Mouse (Mus musculus) midbrain, embryonic 15.5 days (tissue): Measurements from ENCODE around the gene Kpna6. TPM values are rescaled to one million over a fixed set of nuclear protein-coding genes. Genes with fewer than 3 reads are reported as not detected.

ENCODE experiments used
- ATAC-seq: fragments of 200-750 bp; cut with Nextera tagmentation; replicated peaks from 2 replicates; pipeline ENCODE4 v1.8.0; 2017; ENCODE audit warnings: moderate TSS enrichment
- H3K27ac ChIP-seq: fragments of 300-500 bp; sonication (generic); 2 replicates; pipeline ENCODE4 v1.5.1; 2015; ENCODE audit warnings: mild to moderate bottlenecking, inconsistent platforms
- H3K27me3 ChIP-seq: fragments of 300-500 bp; sonication (generic); replicated peaks from 2 replicates; pipeline ENCODE4 v1.6.1; 2015; ENCODE audit warnings: inconsistent platforms
- H3K36me3 ChIP-seq: fragments of 300-500 bp; sonication (generic); replicated peaks from 2 replicates; pipeline ENCODE4 v1.6.1; 2015; ENCODE audit warnings: inconsistent platforms
- H3K4me1 ChIP-seq: fragments of 300-500 bp; sonication (generic); 2 replicates; pipeline ENCODE4 v1.6.1; 2015; ENCODE audit warnings: inconsistent platforms
- H3K4me2 ChIP-seq: fragments of 300-500 bp; sonication (generic); 2 replicates; pipeline ENCODE4 v1.6.1; 2015; ENCODE audit warnings: inconsistent platforms, mild to moderate bottlenecking, moderate library complexity
- H3K4me3 ChIP-seq: fragments of 300-500 bp; sonication (generic); 2 replicates; pipeline ENCODE4 v1.5.1; 2015; ENCODE audit warnings: mild to moderate bottlenecking, inconsistent platforms
- H3K9ac ChIP-seq: fragments of 300-500 bp; sonication (generic); 2 replicates; pipeline ENCODE4 v1.6.1; 2015; ENCODE audit warnings: mild to moderate bottlenecking, inconsistent platforms
- H3K9me3 ChIP-seq: fragments of 300-500 bp; sonication (generic); 2 replicates; pipeline ENCODE4 v1.6.1; 2016; ENCODE audit warnings: inconsistent platforms
- WGBS: fragments of 180-500 bp; shearing (Covaris S2); methylation state at CpG from one replicate; pipeline ENCODE4 v1.1.7; 2015; ENCODE audit warnings: mixed read lengths; 5-methylcytosine and 5-hydroxymethylcytosine counted together
- microRNA-seq: library from miRNA; unstranded; fragments of <30 nt; microRNA quantifications from one replicate; pipeline ENCODE4, GENCODE M21; 2016
- polyA plus RNA-seq: library from polyadenylated mRNA; unstranded; fragments of >200 nt; fragmentation: Nextera tagmentation; extraction: Ambion mirVana; gene quantifications from 2 replicates; pipeline ENCODE4 v1.2.1, GENCODE M21; 2015

Gene Kpna6
- polyA plus RNA-seq, 1 experiment from 2014 or later = 19.5 TPM

GRCm38 (mm10) chr4:129610472-129610871 is 62.1 kb downstream of the Kpna6 start:
- ATAC-seq = no peak
- Histone ChIP-seq H3K4me1 (peaks cover 6% of the 10 kb centered on the region; the same call in 1 of the 2 replicates), H3K4me2 (no peak overlapping the region), H3K9me3 (no peaks in the 10 kb centered on the region), H3K36me3 (peaks cover 10% of the 10 kb centered on the region), H3K27me3 (no peaks in the 10 kb centered on the region), H3K4me3 (no peak overlapping the region), H3K27ac (no peak overlapping the region), H3K9ac (no peak overlapping the region)
- 73% methylated on average over 4 of the region's 4 CpGs for WGBS

- no peaks in the 10 kb centered on the region for H3K9me3 ChIP-seq
- no peaks in the 10 kb centered on the region for H3K27me3 ChIP-seq
- ATAC-seq = no peak
- 88% methylated on average over 4 of the region's 4 CpGs for WGBS
- H3K4me3 ChIP-seq = no peak overlapping the region
- no peak overlapping the region for H3K4me2 ChIP-seq
- peaks cover 6% of the 10 kb centered on the region; the same call in 1 of the 2 replicates for H3K4me1 ChIP-seq
- no peak overlapping the region for H3K9ac ChIP-seq
- H3K36me3 ChIP-seq = peaks cover 13% of the 10 kb centered on the region
- H3K27ac ChIP-seq = no peak overlapping the region
Observed at GRCm38 (mm10) chr4:129610026-129610425, 62.5 kb downstream of the Kpna6 start.

- ATAC-seq = no peak
- peaks cover 18% of the 10 kb centered on the region for H3K36me3 ChIP-seq
Observed at GRCm38 (mm10) chr4:129609139-129609631, 63.4 kb downstream of the Kpna6 start.

GRCm38 (mm10) chr4:129608426-129609025 is 64.0 kb downstream of the Kpna6 start:
- WGBS = 40% methylated on average over 7 of the region's 7 CpGs
- Histone ChIP-seq H3K4me3 (no peak overlapping the region), H3K4me1 (peaks cover 6% of the 10 kb centered on the region; the same call in 1 of the 2 replicates), H3K27ac (peak overlapping the region; percentile 72), H3K36me3 (peaks cover 18% of the 10 kb centered on the region), H3K9me3 (no peaks in the 10 kb centered on the region), H3K27me3 (no peaks in the 10 kb centered on the region), H3K4me2 (no peak overlapping the region), H3K9ac (0 out of 2 replicates have a peak overlapping the region, but pooled peaks have one; percentile 14)
- ATAC-seq = peak; percentile 78

More at GRCm38 (mm10) chr4:129609139-129609631, 63.4 kb downstream of the Kpna6 start:
- H3K27me3 ChIP-seq = no peaks in the 10 kb centered on the region
- no peak overlapping the region for H3K4me3 ChIP-seq
- no peak overlapping the region for H3K9ac ChIP-seq
- H3K4me1 ChIP-seq = peaks cover 6% of the 10 kb centered on the region; the same call in 1 of the 2 replicates
- no peak overlapping the region for H3K4me2 ChIP-seq
- WGBS = 85% methylated on average over 12 of the region's 12 CpGs
- no peak overlapping the region for H3K27ac ChIP-seq
- H3K9me3 ChIP-seq = no peaks in the 10 kb centered on the region

GRCm38 (mm10) chr4:129600233-129601158 is 72.1 kb downstream of the Kpna6 start, which contains the start of the genes Eif3i and Tmem234:
TSS of gene Eif3i (minus strand) at chr4:129600648.
TSS of gene Tmem234 (plus strand) at chr4:129600668.
- H3K9ac ChIP-seq = peak within 1 kb of the TSS; percentile 96
- ATAC-seq = peak; percentile 91
- no peaks in the 10 kb centered on the region for H3K9me3 ChIP-seq
- peak within 1 kb of the TSS; percentile 85 for H3K4me2 ChIP-seq
- peaks cover 14% of the 10 kb centered on the region; the same call in 1 of the 2 replicates for H3K36me3 ChIP-seq
- H3K4me1 ChIP-seq = peaks cover 34% of the 10 kb centered on the region
- peak within 1 kb of the TSS; percentile 77 for H3K27ac ChIP-seq
- peak within 1 kb of the TSS; percentile 92 for H3K4me3 ChIP-seq
- WGBS = under 1% methylated on average over 74 of the region's 74 CpGs
- H3K27me3 ChIP-seq = no peaks in the 10 kb centered on the region

Small RNA genes lying within 50 kb of the gene (microRNA-seq; reads per million reads assigned to microRNA genes)
- 2.2 reads per million, percentile 7 among the genes with 10 or more reads in this experiment for gene Mir7016

Other genes starting within 250 kb of the Kpna6 start
- 19.0 and 19.8 TPM in 2 replicates for gene Zbtb8b, start 231.9 kb downstream of the Kpna6 start, polyA plus RNA-seq
- gene Bsdc1, start 211.2 kb downstream of the Kpna6 start, polyA plus RNA-seq = 38.6 and 39.9 TPM in 2 replicates
- gene Tssk3, start 181.7 kb downstream of the Kpna6 start, polyA plus RNA-seq = 0.49 and 0.52 TPM in 2 replicates
- 0.56 TPM in 1 of 2 replicates, not detected in the other for gene Fam229a, start 181.6 kb downstream of the Kpna6 start, polyA plus RNA-seq
- gene Marcksl1, start 159.2 kb downstream of the Kpna6 start, polyA plus RNA-seq = 1,751 and 1,836 TPM in 2 replicates
- 86.1 and 99.3 TPM in 2 replicates for gene Hdac1, start 130.1 kb downstream of the Kpna6 start, polyA plus RNA-seq
- gene Lck, start 99.1 kb downstream of the Kpna6 start, polyA plus RNA-seq = 12.5 and 13.5 TPM in 2 replicates
- gene Fam167b, start 94.2 kb downstream of the Kpna6 start, polyA plus RNA-seq = 0.31 TPM in 1 of 2 replicates, not detected in the other
- gene Eif3i, start 72.1 kb downstream of the Kpna6 start, polyA plus RNA-seq = 195 and 208 TPM in 2 replicates
- gene Tmem234, start 72.1 kb downstream of the Kpna6 start, polyA plus RNA-seq = 198 and 199 TPM in 2 replicates
- 4.2 and 4.6 TPM in 2 replicates for gene Dcdc2b, start 58.5 kb downstream of the Kpna6 start, polyA plus RNA-seq
- 27.0 and 33.0 TPM in 2 replicates for gene Iqcc, start 53.7 kb downstream of the Kpna6 start, polyA plus RNA-seq
- 166 and 173 TPM in 2 replicates for gene Ccdc28b, start 48.8 kb downstream of the Kpna6 start, polyA plus RNA-seq
- 52.7 and 59.2 TPM in 2 replicates for gene Txlna, start 31.7 kb downstream of the Kpna6 start, polyA plus RNA-seq
- 18.1 and 20.9 TPM in 2 replicates for gene Tmem39b, start 24.1 kb upstream of the Kpna6 start, polyA plus RNA-seq
- 137 and 138 TPM in 2 replicates for gene Khdrbs1, start 69.5 kb upstream of the Kpna6 start, polyA plus RNA-seq
- gene Ptp4a2, start 138.5 kb upstream of the Kpna6 start, polyA plus RNA-seq = 220 and 223 TPM in 2 replicates